Comparison of ENCODE assay signal across 17 mouse cellular contexts in genomic region chr14:118807653-118808052, GRCm38 (mm10). TPM values are rescaled to one million over a fixed set of nuclear protein-coding genes. Genes with fewer than 3 reads are reported as not detected.
DNase-seq lines count a peak whose midpoint lies in the region; TF ChIP-seq lines count a peak whose summit lies in the region.
"Had no signal": no experiment of that assay in that cellular context is flagged by ENCODE, and none has a peak within 500 bp of the region (broad histone marks: within the 10 kb centered on the region; RNA-seq: fewer than 3 reads in every experiment).

No protein-coding gene starts in this region.

- H3K27ac ChIP-seq in kidney, adult 2 months (ENCODE audit: insufficient read depth, low read depth, low read length): peak overlapping the region; percentile 29; the same call in 1 of the 2 replicates
- H3K27ac ChIP-seq: forebrain, embryonic 12.5 days; hindbrain, embryonic 12.5 days; layer of hippocampus, adult 2 months; limb, embryonic 12.5 days had no signal

- peak; percentile 35 for DNase-seq in gastrocnemius, adult 18-20 months (ENCODE audit: low spot score)
- no peak for DNase-seq in gastrocnemius, postnatal 36 days
- DNase-seq in kidney, adult 2 months: peak; percentile 46
- DNase-seq in kidney, adult 18-20 months: no peak
- peak; percentile 44 for DNase-seq in heart, postnatal 4 days
- peak; percentile 55 to 60 for DNase-seq in kidney, postnatal 25 days
- no peak for DNase-seq in layer of hippocampus, adult 18-20 months (ENCODE audit: low spot score in 2 of 2)
- DNase-seq in spleen, adult 12 weeks (ENCODE audit: low spot score): no peak
- DNase-seq: adrenal gland, adult 2 months; cerebellum, adult 9-11 months; right cerebral cortex, adult 18-20 months had no signal

- no peak for TF ChIP-seq POLR2A in kidney, adult 2 months (IDR thresholded peaks at IDR 0.05; ENCODE audit: low read depth, low read length)

- no peak for TF ChIP-seq CTCF in kidney, adult 2 months (conservative IDR thresholded peaks at IDR 0.05; ENCODE audit: insufficient read depth, insufficient read length, low read depth, low read length)

- H3K4me1 ChIP-seq in kidney, adult 2 months (ENCODE audit: control insufficient read depth, insufficient read depth, low read length): peaks cover 12% of the 10 kb centered on the region; the same call in 1 of the 2 replicates
- H3K4me1 ChIP-seq: forebrain, embryonic 12.5 days; hindbrain, embryonic 12.5 days; limb, embryonic 12.5 days had no signal

- intact Hi-C loops in gastrocnemius, postnatal 36 days (cut with DNase I): no loop called here

- no peak overlapping the region for H3K4me3 ChIP-seq in kidney, adult 2 months (ENCODE audit: insufficient read depth, low read depth, low read length)
- H3K4me3 ChIP-seq: forebrain, embryonic 12.5 days; hindbrain, embryonic 12.5 days; layer of hippocampus, adult 2 months; limb, embryonic 12.5 days; megakaryocyte, embryonic 14.5 days had no signal

- no peaks in the 10 kb centered on the region for H3K27me3 ChIP-seq in kidney, adult 2 months (replicated peaks; ENCODE audit: control insufficient read depth, insufficient read depth, low read length)
- H3K27me3 ChIP-seq: hindbrain, embryonic 12.5 days; limb, embryonic 12.5 days had no signal

- WGBS in kidney, adult 2 months: 54% methylated on average over 5 of the region's 5 CpGs

- no peaks in the 10 kb centered on the region for H3K36me3 ChIP-seq in kidney, adult 2 months (ENCODE audit: control insufficient read depth, insufficient read depth, low read length)
- H3K36me3 ChIP-seq: forebrain, embryonic 12.5 days; hindbrain, embryonic 12.5 days; limb, embryonic 12.5 days had no signal

RNA-seq across cellular contexts. Expression of gene Cldn10, which starts 19.9 kb away (rescaled TPM):
- not detected for total RNA-seq in gastrocnemius, adult 18-20 months (2021)
- not detected for total RNA-seq in gastrocnemius, postnatal 36 days (2021)
- 230 and 232 TPM in 2 replicates for polyA plus RNA-seq in kidney, adult 2 months (2012; rRNA removed)
- total RNA-seq in heart, postnatal 4 days (2021): under 1 TPM; 0.23 to 0.24 TPM
- total RNA-seq in layer of hippocampus, adult 18-20 months (2021): 10 to 100 TPM; 32.6 to 39.8 TPM
- total RNA-seq: MEL had no signal

Comparison
In these comparisons a context has a peak if more than half of its experiments do, and no peak if none do; other contexts are left out.
1. DNase-seq: peak in gastrocnemius, adult 18-20 months (single experiment), kidney, adult 2 months (single experiment), heart, postnatal 4 days (single experiment) and kidney, postnatal 25 days (2 of 2); none in gastrocnemius, postnatal 36 days (0 of 2), kidney, adult 18-20 months (single experiment), layer of hippocampus, adult 18-20 months (0 of 2) and spleen, adult 12 weeks (single experiment).
2. RNA of gene Cldn10, which starts 19.9 kb away (total RNA-seq): 32.6 to 39.8 TPM in layer of hippocampus, adult 18-20 months; 0.23 to 0.24 TPM in heart, postnatal 4 days, not detected in gastrocnemius, postnatal 36 days and not detected in gastrocnemius, adult 18-20 months; every median in the first group is over 10 times any median in the second.